Mouse (Mus musculus) myocyte (in vitro differentiated cells): ENCODE data around the gene Mtap.

Experiments used
- MAX ChIP-seq: IDR thresholded peaks from one replicate; pipeline ENCODE4 v1.6.1; 2011; ENCODE audit warnings: low read depth, mild to moderate bottlenecking, control low read depth
- MYOD1 ChIP-seq, 3 experiments: IDR thresholded peaks; one replicate each; pipeline ENCODE4 v1.6.1; 2011; ENCODE audit warnings: control low read depth in 2 of 3, low read depth in 2 of 3, mild to moderate bottlenecking in 2 of 3, moderate library complexity in 1 of 3; ENCODE audit not compliant: insufficient read length in 2 of 3, control insufficient read depth in 1 of 3
- POLR2A ChIP-seq: IDR thresholded peaks from one replicate; pipeline ENCODE4 v1.6.1; 2011; ENCODE audit warnings: low read depth, mild to moderate bottlenecking, control low read depth, moderate library complexity; ENCODE audit not compliant: insufficient read length
- POLR2AphosphoS2 ChIP-seq: IDR thresholded peaks from one replicate; pipeline ENCODE4 v1.6.1; 2011; ENCODE audit warnings: low read depth, control low read depth; ENCODE audit not compliant: insufficient read length
- SRF ChIP-seq: IDR thresholded peaks from one replicate; pipeline ENCODE4 v1.6.1; 2011; ENCODE audit warnings: low read depth; ENCODE audit not compliant: control insufficient read depth, insufficient read length
- TCF12 ChIP-seq: IDR thresholded peaks from one replicate; pipeline ENCODE4 v1.6.1; 2011; ENCODE audit warnings: mild to moderate bottlenecking, control low read depth; ENCODE audit not compliant: poor library complexity, insufficient read depth, severe bottlenecking

DNA sequence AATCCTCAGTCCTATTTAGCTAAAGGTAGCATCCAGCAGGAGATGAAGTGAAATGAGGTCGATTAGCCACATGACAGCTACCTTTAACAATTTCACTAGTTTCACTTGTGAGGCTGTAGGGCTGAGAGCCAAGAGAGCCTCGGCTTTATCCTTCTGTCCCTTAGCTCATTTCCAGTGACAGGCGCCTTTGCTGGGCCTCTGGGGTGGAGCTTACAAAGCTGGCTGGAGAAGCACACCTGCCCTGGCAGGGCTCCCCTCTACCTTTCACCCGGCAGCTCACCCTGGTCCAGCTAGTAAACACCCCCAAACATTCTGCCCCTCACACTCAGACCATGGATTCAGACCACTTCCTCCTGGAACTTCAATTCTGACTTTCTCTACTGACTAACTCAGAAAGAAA lies 24.1 kb upstream of the Mtap start:
- TF ChIP-seq POLR2A (no peak), SRF (no peak), MYOD1 (IDR thresholded peaks at IDR 0.05; ENCODE audit: control insufficient read depth in 1 of 3, insufficient read length in 2 of 3, low read depth in 2 of 3) (no peak), TCF12 (no peak), MAX (no peak), POLR2AphosphoS2 (no peak)
